8 mouse cellular contexts compared by ENCODE assay signal in genomic region chr1:119420984-119421575, GRCm38 (mm10). TPM values are rescaled to one million over a fixed set of nuclear protein-coding genes. Genes with fewer than 3 reads are reported as not detected.
DNase-seq lines count a peak whose midpoint lies in the region; ATAC-seq and TF ChIP-seq lines count a peak whose summit lies in the region.

No protein-coding gene starts in this region.

- 4% methylated on average over 26 of the region's 78 CpGs for WGBS in forebrain, postnatal 0 days
- WGBS in intestine, postnatal 0 days: 1% methylated on average over 41 of the region's 78 CpGs
- 4% methylated on average over 25 of the region's 78 CpGs for WGBS in lung, postnatal 0 days
- WGBS in stomach, postnatal 0 days: under 1% methylated on average over 33 of the region's 78 CpGs

- DNase-seq in layer of hippocampus, postnatal 36 days: peak; percentile 24
- no peak for DNase-seq in layer of hippocampus, adult 11-12 months (ENCODE audit: low spot score)
- DNase-seq in forebrain, postnatal 0 days: peak; percentile 44
- peak; percentile 60 for DNase-seq in lung, postnatal 0 days (ENCODE audit: low spot score)
- DNase-seq in stomach, postnatal 0 days (ENCODE audit: low spot score): peak; percentile 65
- DNase-seq in layer of hippocampus, adult 8-10 months (ENCODE audit: low spot score in 2 of 2): no peak

- peak overlapping the region; percentile 51 for H3K4me3 ChIP-seq in bone marrow macrophage, adult 2 months (ENCODE audit: insufficient read depth, low read length)
- H3K4me3 ChIP-seq in forebrain, postnatal 0 days (ENCODE audit: low read depth, low read length): peak overlapping the region; percentile 67
- H3K4me3 ChIP-seq in intestine, postnatal 0 days (ENCODE audit: low read depth, low read length): peak overlapping the region; percentile 62
- peak overlapping the region; percentile 65 for H3K4me3 ChIP-seq in lung, postnatal 0 days (ENCODE audit: low read depth, low read length)
- peak overlapping the region; percentile 64 for H3K4me3 ChIP-seq in stomach, postnatal 0 days (ENCODE audit: low read depth, low read length)

- H3K36me3 ChIP-seq in forebrain, postnatal 0 days (ENCODE audit: insufficient read depth): no peaks in the 10 kb centered on the region
- H3K36me3 ChIP-seq in intestine, postnatal 0 days (ENCODE audit: control insufficient read depth, insufficient read depth): no peaks in the 10 kb centered on the region
- no peaks in the 10 kb centered on the region for H3K36me3 ChIP-seq in lung, postnatal 0 days (ENCODE audit: insufficient read depth, low read length)
- H3K36me3 ChIP-seq in stomach, postnatal 0 days (ENCODE audit: control insufficient read depth, insufficient read depth, low read length): no peaks in the 10 kb centered on the region

- H3K9ac ChIP-seq in forebrain, postnatal 0 days: peak overlapping the region; percentile 67
- peak overlapping the region; percentile 34; the same call in 1 of the 2 replicates for H3K9ac ChIP-seq in intestine, postnatal 0 days (ENCODE audit: low read depth, low read length)
- peak overlapping the region; percentile 36; the same call in 1 of the 2 replicates for H3K9ac ChIP-seq in lung, postnatal 0 days (replicated peaks; ENCODE audit: low read depth)
- H3K9ac ChIP-seq in stomach, postnatal 0 days (ENCODE audit: low read length): peak overlapping the region; percentile 50

- H3K9me3 ChIP-seq in forebrain, postnatal 0 days (ENCODE audit: low read length): no peaks in the 10 kb centered on the region
- no peaks in the 10 kb centered on the region for H3K9me3 ChIP-seq in intestine, postnatal 0 days (ENCODE audit: control insufficient read depth)
- H3K9me3 ChIP-seq in lung, postnatal 0 days (ENCODE audit: low read length): no peaks in the 10 kb centered on the region
- H3K9me3 ChIP-seq in stomach, postnatal 0 days (ENCODE audit: control insufficient read depth, low read length): no peaks in the 10 kb centered on the region

- peak overlapping the region; percentile 97 for H3K4me2 ChIP-seq in forebrain, postnatal 0 days (ENCODE audit: low read depth)
- H3K4me2 ChIP-seq in intestine, postnatal 0 days (replicated peaks; ENCODE audit: low read depth): peak overlapping the region; percentile 99
- peak overlapping the region; percentile 100 for H3K4me2 ChIP-seq in lung, postnatal 0 days (replicated peaks; ENCODE audit: low read depth, low read length)
- peak overlapping the region; percentile 100 for H3K4me2 ChIP-seq in stomach, postnatal 0 days (replicated peaks; ENCODE audit: low read depth)

- no peak for TF ChIP-seq CTCF in bone marrow macrophage, adult 2 months (IDR thresholded peaks at IDR 0.05; ENCODE audit: low read depth, low read length)
- no peak for TF ChIP-seq CTCF in forebrain, postnatal 0 days (IDR thresholded peaks at IDR 0.05; ENCODE audit: low read depth)
- TF ChIP-seq CTCF in intestine, postnatal 0 days (IDR thresholded peaks at IDR 0.05; ENCODE audit: low read depth): no peak
- TF ChIP-seq CTCF in lung, postnatal 0 days (IDR thresholded peaks at IDR 0.05): no peak
- no peak for TF ChIP-seq CTCF in stomach, postnatal 0 days (IDR thresholded peaks at IDR 0.05; ENCODE audit: low read depth)

- no peaks in the 10 kb centered on the region; the same call in none of the 2 replicates for H3K27me3 ChIP-seq in forebrain, postnatal 0 days (ENCODE audit: insufficient read depth, low read length)
- H3K27me3 ChIP-seq in intestine, postnatal 0 days (replicated peaks; ENCODE audit: control insufficient read depth, insufficient read depth, low read length): peaks cover 77% of the 10 kb centered on the region
- peaks cover 61% of the 10 kb centered on the region for H3K27me3 ChIP-seq in lung, postnatal 0 days (replicated peaks; ENCODE audit: insufficient read depth, low read length)
- H3K27me3 ChIP-seq in stomach, postnatal 0 days (ENCODE audit: control insufficient read depth, insufficient read depth, low read length): peaks cover 8% of the 10 kb centered on the region; the same call in 1 of the 2 replicates

- peak; percentile 36 for ATAC-seq in forebrain, postnatal 0 days
- peak; percentile 55 for ATAC-seq in intestine, postnatal 0 days
- ATAC-seq in lung, postnatal 0 days: peak; percentile 76
- peak; percentile 67 for ATAC-seq in stomach, postnatal 0 days (ENCODE audit: low FRiP score, low TSS enrichment)

- no peak for TF ChIP-seq EP300 in lung, postnatal 0 days (IDR thresholded peaks at IDR 0.05)
- TF ChIP-seq EP300 in stomach, postnatal 0 days (optimal IDR thresholded peaks at IDR 0.05): no peak

- H3K4me1 ChIP-seq in bone marrow macrophage, adult 2 months (ENCODE audit: control insufficient read depth, insufficient read depth, low read length): no peaks in the 10 kb centered on the region
- peaks cover 6% of the 10 kb centered on the region; the same call in 1 of the 2 replicates for H3K4me1 ChIP-seq in forebrain, postnatal 0 days (ENCODE audit: insufficient read depth)
- H3K4me1 ChIP-seq in intestine, postnatal 0 days (replicated peaks; ENCODE audit: control insufficient read depth, insufficient read depth, low read length): 0 out of 2 replicates have a peak, but pooled peaks cover 6% of the 10 kb centered on the region
- H3K4me1 ChIP-seq in lung, postnatal 0 days (ENCODE audit: insufficient read depth, low read depth, low read length): peaks cover 6% of the 10 kb centered on the region; the same call in 1 of the 2 replicates
- peaks cover 5% of the 10 kb centered on the region for H3K4me1 ChIP-seq in stomach, postnatal 0 days (replicated peaks; ENCODE audit: control insufficient read depth, insufficient read depth)

- TF ChIP-seq POLR2A in bone marrow macrophage, adult 2 months (IDR thresholded peaks at IDR 0.05; ENCODE audit: borderline replicate concordance, low read depth, low read length): no peak

- H3K27ac ChIP-seq in bone marrow macrophage, adult 2 months (ENCODE audit: insufficient read depth, low read depth, low read length): no peak overlapping the region
- peak overlapping the region; percentile 82 for H3K27ac ChIP-seq in forebrain, postnatal 0 days (ENCODE audit: low read depth, low read length)
- no peak overlapping the region for H3K27ac ChIP-seq in intestine, postnatal 0 days (ENCODE audit: low read depth, low read length)
- H3K27ac ChIP-seq in lung, postnatal 0 days (ENCODE audit: low read length): no peak overlapping the region
- no peak overlapping the region for H3K27ac ChIP-seq in stomach, postnatal 0 days (replicated peaks)

RNA-seq across cellular contexts. Expression of gene Inhbb, which starts 1.0 kb away (rescaled TPM):
- 1 to 10 TPM; 6.0 to 7.6 TPM for total RNA-seq in layer of hippocampus, postnatal 36 days (2021)
- 0.19 and 0.51 TPM in 2 replicates for polyA plus RNA-seq in bone marrow macrophage, adult 2 months (2012; ENCODE audit: insufficient read depth, insufficient read length, missing spikeins)
- total RNA-seq in forebrain, postnatal 0 days (2014; rRNA removed): 5.8 and 6.0 TPM in 2 replicates
- 4.1 and 4.2 TPM in 2 replicates for polyA plus RNA-seq in forebrain, postnatal 0 days (2015; fragmentation: Nextera tagmentation; extraction: Ambion mirVana)
- 0.20 and 0.42 TPM in 2 replicates for polyA plus RNA-seq in intestine, postnatal 0 days (2015; fragmentation: Nextera tagmentation; extraction: Ambion mirVana)
- 2.4 and 2.9 TPM in 2 replicates for polyA plus RNA-seq in lung, postnatal 0 days (2015; fragmentation: Nextera tagmentation; extraction: Ambion mirVana)
- 0.65 and 0.70 TPM in 2 replicates for polyA plus RNA-seq in stomach, postnatal 0 days (2015; fragmentation: Nextera tagmentation; extraction: Ambion mirVana)
- 1 to 10 TPM; 3.7 to 5.1 (median 4.6) TPM for total RNA-seq in layer of hippocampus, adult 8-10 months (2022)

Comparison
In these comparisons a context has a peak if more than half of its experiments do, and no peak if none do; other contexts are left out.
1. DNase-seq: peak in layer of hippocampus, postnatal 36 days (2 of 2), forebrain, postnatal 0 days (single experiment), lung, postnatal 0 days (single experiment) and stomach, postnatal 0 days (single experiment); none in layer of hippocampus, adult 11-12 months (single experiment) and layer of hippocampus, adult 8-10 months (0 of 2).
2. Peak in every context shown above with its lines, with median percentiles within 50 percentile points of each other: H3K4me3 ChIP-seq, ATAC-seq, H3K4me2 ChIP-seq and H3K9ac ChIP-seq.